Mouse (Mus musculus) CD4-positive, CD25-positive, alpha-beta regulatory T cell, adult 9 weeks (primary cell): ENCODE results near the gene Gba2. TPM values are rescaled to one million over a fixed set of nuclear protein-coding genes. Genes with fewer than 3 reads are reported as not detected.

Experiments
- polyA plus RNA-seq: library from polyadenylated mRNA; unstranded; fragments of 100-300 nt; shearing (Covaris generic); gene quantifications from one replicate; pipeline ENCODE4 v1.2.1, GENCODE M21; 2017

Gene Gba2
- 20.9 TPM for polyA plus RNA-seq

DNA sequence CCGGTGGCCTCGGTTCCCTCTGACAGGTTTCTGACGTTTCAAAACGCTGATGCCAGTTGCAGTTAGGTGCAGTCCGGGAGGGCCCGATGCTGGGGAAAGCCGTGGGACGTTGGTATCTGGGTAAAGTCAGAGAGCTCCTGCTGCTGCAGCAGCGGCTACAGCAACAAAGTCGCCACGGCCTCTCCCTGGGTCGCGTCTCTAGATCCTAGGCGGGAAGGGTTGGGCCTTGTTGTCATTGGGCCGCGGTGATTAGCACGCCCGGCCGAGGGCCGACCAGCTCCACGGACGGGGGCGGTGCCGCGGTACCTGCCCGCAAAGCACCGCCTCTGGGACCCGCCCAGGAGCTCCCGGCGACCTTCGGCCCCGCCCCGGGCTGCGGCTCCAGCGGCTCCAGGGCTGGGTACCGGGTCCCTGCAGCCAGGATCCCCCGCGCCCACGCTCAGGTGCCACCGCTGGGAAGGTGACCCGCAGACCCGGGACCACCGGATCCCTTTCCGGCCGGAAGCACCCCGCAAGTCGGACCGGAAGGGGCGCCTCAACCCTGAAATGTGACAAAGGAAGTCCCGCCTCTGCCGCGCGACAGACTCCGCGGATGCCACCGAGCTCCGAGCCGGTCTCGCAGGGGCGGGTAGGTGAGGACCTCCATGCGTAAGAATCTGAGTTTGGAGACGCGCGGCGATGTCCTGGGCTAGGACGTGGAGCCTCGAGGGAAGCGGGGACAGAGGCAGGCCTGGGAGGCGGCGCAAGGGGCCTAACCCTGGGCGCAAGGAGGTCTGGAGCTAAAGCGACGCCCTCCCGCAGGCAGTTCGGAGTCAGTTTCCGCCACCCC lies at the start of gene Gba2, which contains the start of gene Rgp1:
Gba2 (minus strand) TSS at position 498 of the 829 bp plus-strand sequence.
Rgp1 (plus strand) TSS at position 340 of the 829 bp plus-strand sequence.

DNA sequence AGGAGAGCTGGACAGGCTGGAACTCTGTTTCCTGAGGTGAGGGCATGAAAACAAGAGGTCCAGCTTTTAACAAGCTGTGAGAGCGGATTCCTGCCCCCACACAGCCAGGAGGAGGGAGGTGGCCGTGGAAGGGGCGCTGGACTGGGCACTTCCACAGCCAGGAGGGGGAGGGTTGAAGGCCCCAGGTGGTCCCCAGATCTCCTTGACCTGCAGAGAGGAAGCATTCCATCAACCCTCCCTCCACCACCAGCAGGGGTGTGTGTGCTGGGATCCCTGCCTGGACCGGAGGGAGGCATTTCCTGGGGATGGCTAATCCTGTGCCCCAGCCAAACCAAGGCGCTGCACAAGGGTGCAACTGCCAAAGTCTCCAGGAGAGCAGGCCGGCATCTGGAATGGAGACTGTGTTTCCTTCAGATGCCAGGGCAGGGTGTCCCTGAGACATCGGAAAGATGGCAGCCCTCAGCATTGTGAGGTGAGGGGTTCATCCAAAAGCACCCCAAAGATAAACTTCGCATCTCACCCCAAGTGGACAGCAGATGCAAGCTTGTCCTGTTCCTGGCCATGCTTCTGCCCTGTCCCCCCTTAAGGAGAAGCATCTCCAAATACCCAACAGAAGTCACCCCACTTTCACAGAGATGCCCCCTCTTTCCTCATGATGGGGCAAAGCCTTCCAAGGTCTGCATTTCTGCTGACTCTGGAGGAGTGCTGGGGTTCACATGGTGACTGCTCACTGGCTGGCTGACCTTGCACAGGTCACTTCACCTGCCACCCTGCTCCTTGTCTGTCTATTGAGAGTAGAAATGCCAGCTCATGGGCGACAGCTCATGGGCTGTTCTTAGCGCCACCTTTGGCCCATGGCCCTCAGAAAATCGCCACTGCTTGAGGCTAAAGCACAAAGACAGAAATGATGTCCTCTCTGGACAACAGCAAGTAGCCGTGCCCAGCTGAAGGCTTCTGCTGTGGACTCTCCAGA lies 6.1 kb upstream of the Gba2 start, which contains the start of gene Msmp:
Msmp (minus strand) TSS at position 51 of the 973 bp plus-strand sequence.

DNA sequence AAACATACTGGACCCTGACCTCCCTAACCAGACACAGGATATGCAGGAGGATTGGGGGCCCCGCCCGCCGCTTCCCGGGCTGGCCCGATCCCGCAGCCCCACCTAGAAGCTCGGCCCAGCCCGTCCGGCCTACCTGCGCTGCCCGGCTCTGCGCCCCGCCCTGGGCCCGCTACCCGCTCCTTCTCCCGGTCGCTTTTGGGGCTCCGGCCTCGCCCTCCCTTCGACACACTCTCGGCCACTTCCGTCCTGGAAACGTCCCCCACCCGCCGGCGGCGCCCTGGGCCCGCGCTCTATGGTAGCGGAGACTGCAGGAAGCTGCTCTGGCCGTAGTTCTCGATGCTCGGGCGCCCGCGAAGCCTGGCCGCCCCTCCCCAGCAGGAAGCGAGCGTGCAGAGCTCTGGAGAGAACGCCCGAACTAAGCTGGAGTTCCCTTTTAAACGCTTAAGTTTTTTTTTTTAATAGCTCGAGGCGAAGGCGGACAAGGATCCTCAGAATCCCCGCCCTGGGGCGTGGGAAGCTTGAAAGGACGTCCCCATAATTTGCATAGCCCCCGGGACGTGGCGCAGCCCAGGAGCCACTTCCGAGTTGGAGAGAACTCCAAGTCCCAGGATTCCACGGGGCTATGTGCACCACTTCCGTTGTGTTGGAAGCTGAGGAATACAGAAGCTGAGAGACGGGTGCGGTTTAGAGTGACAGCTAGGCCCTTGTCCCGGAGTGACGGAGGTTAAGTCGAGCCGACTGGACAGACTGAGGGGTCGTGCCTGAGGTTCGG lies 16.5 kb downstream of the Gba2 start, which contains the start of the genes Creb3 and Tln1:
Creb3 (plus strand) TSS at position 336 of the 772 bp plus-strand sequence.
Tln1 (minus strand) TSS at position 695 of the 772 bp plus-strand sequence.

Other genes starting within 250 kb of the Gba2 start
- gene Rusc2, start 196.9 kb downstream of the Gba2 start, polyA plus RNA-seq = not detected
- gene Fam166b, start 149.7 kb downstream of the Gba2 start, polyA plus RNA-seq = not detected
- 0.91 TPM for gene Tesk1, start 136.9 kb downstream of the Gba2 start, polyA plus RNA-seq
- 65.7 TPM for gene Cd72, start 124.2 kb downstream of the Gba2 start, polyA plus RNA-seq
- 209 TPM for gene Sit1, start 95.1 kb downstream of the Gba2 start, polyA plus RNA-seq
- gene Ccdc107, start 86.0 kb downstream of the Gba2 start, polyA plus RNA-seq = 87.3 TPM
- gene Arhgef39, start 79.2 kb downstream of the Gba2 start, polyA plus RNA-seq = 5.8 TPM
- 1.0 TPM for gene Car9, start 71.9 kb downstream of the Gba2 start, polyA plus RNA-seq
- gene Tpm2, start 55.1 kb downstream of the Gba2 start, polyA plus RNA-seq = not detected
- gene Creb3, start 16.5 kb downstream of the Gba2 start, polyA plus RNA-seq = 99.6 TPM
- 315 TPM for gene Tln1, start 16.2 kb downstream of the Gba2 start, polyA plus RNA-seq
- gene Rgp1, start 158 bp downstream of the Gba2 start, polyA plus RNA-seq = 32.3 TPM
- 3.6 TPM for gene Msmp, start 5.6 kb upstream of the Gba2 start, polyA plus RNA-seq
- not detected for gene Npr2, start 53.1 kb upstream of the Gba2 start, polyA plus RNA-seq
- 0.32 TPM for gene Spag8, start 74.7 kb upstream of the Gba2 start, polyA plus RNA-seq
- 79.5 TPM for gene Hint2, start 77.6 kb upstream of the Gba2 start, polyA plus RNA-seq
- gene Tmem8b, start 90.1 kb upstream of the Gba2 start, polyA plus RNA-seq = 0.99 TPM
- gene Fam221b, start 90.3 kb upstream of the Gba2 start, polyA plus RNA-seq = 1.7 TPM
- not detected for gene Olfr70, start 121.9 kb upstream of the Gba2 start, polyA plus RNA-seq
- gene Olfr71, start 131.4 kb upstream of the Gba2 start, polyA plus RNA-seq = not detected
- not detected for gene Hrct1, start 148.3 kb upstream of the Gba2 start, polyA plus RNA-seq
- not detected for gene Spaar, start 151.2 kb upstream of the Gba2 start, polyA plus RNA-seq
- gene Olfr159, start 192.1 kb upstream of the Gba2 start, polyA plus RNA-seq = not detected
- 0.22 TPM for gene Olfr156, start 245.0 kb upstream of the Gba2 start, polyA plus RNA-seq